Mouse (Mus musculus) brain, embryonic 14.5 days (tissue): ENCODE data around the gene Scamp1.

Experiments used
- CTCF ChIP-seq: fragments of 200-500 bp; IDR thresholded peaks from 2 replicates; pipeline ENCODE4 v1.5.1; 2012; ENCODE audit warnings: inconsistent platforms, mild to moderate bottlenecking, moderate library complexity, borderline replicate concordance; ENCODE audit not compliant: insufficient read depth, insufficient read length; ENCODE audit errors: extremely low read depth
- POLR2A ChIP-seq: fragments of 200-500 bp; IDR thresholded peaks from 2 replicates; pipeline ENCODE4 v1.6.1; 2012; ENCODE audit warnings: mild to moderate bottlenecking, inconsistent platforms, borderline replicate concordance; ENCODE audit not compliant: poor library complexity, insufficient read depth, insufficient read length, severe bottlenecking; ENCODE audit errors: extremely low read depth

DNA sequence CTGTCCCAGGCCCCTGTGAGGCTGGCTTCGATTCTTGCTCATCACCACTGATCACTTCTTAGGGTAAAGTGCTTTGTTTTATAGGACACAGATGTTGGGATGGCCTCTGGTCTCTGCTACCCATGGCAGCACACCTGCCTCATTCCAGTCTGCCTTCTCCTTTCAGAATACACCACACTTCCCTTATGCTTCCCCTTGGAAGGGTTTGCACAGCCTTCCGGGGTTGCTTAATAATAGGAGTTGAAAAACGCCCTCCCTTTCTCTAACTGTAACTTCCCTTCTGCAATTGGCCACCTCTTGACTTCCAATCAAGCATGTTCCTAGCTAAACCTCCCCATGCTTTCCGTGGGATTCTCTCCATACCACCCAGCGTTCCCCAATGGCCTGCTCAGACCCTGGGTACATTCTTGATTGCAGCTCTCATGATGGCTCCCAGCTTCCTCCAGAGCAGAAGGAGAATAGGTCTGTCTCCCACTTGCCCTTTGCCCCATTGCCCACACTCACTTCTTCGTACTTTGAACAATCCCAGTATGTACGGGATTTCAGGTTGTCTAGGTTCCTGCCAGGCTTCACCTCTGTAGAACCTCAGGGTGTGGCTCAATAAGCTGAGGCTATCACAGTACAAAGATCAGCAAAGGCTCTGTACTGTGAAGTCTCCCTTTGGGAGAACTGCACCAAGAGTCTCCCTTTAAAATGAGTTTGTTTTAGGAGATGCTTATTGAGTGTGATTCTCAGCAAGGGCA, 126.0 kb downstream of the Scamp1 start:
- TF ChIP-seq POLR2A (no peak), CTCF (no peak)
